Mouse (Mus musculus): ENCODE measurements around the gene Cd3eap. TPM values are rescaled to one million over a fixed set of nuclear protein-coding genes. Genes with fewer than 3 reads are reported as not detected.

Cd3eap gene
- polyA plus RNA-seq, 1 experiment from 2014 or later, result 6.8 TPM

- WGBS (ENCODE audit: insufficient replicate concordance), result under 1% methylated on average over 27 of the region's 27 CpGs
Measured at GRCm38 (mm10) chr7:19342481-19343027, 16.7 kb downstream of the Cd3eap start.

GRCm38 (mm10) chr7:19341761-19342409 lies 17.4 kb downstream of the Cd3eap start:
- H3K36me3 ChIP-seq (ENCODE audit: control insufficient read depth, insufficient read depth), result no peaks in the 10 kb centered on the region
- no peak overlapping the region for H3K27ac ChIP-seq (ENCODE audit: low read length)
- WGBS (ENCODE audit: insufficient replicate concordance), result 2% methylated on average over 41 of the region's 41 CpGs
- H3K4me1 ChIP-seq (ENCODE audit: control insufficient read depth, low read depth, low read length), result peaks cover 23% of the 10 kb centered on the region
- H3K9me3 ChIP-seq (replicated peaks; ENCODE audit: control insufficient read depth, low read length), result no peaks in the 10 kb centered on the region
- peak overlapping the region; percentile 19; the same call in 1 of the 2 replicates for H3K4me2 ChIP-seq (ENCODE audit: low read depth, low read length)
- ATAC-seq (ENCODE audit: low read depth), result no peak
- H3K4me3 ChIP-seq (ENCODE audit: low read depth, low read length), result peak overlapping the region; percentile 35
- peaks cover 24% of the 10 kb centered on the region for H3K27me3 ChIP-seq (ENCODE audit: control insufficient read depth, insufficient read depth, low read depth, low read length)
- no peak overlapping the region for H3K9ac ChIP-seq (ENCODE audit: low read depth, low read length)

More at GRCm38 (mm10) chr7:19342481-19343027, 16.7 kb downstream of the Cd3eap start:
- Histone ChIP-seq H3K9me3 (replicated peaks; ENCODE audit: control insufficient read depth, low read length) (no peaks in the 10 kb centered on the region), H3K4me1 (ENCODE audit: control insufficient read depth, low read depth, low read length) (peaks cover 23% of the 10 kb centered on the region), H3K4me3 (ENCODE audit: low read depth, low read length) (peak overlapping the region; percentile 35; the same call in 1 of the 2 replicates), H3K27me3 (ENCODE audit: control insufficient read depth, insufficient read depth, low read depth, low read length) (peaks cover 24% of the 10 kb centered on the region), H3K36me3 (ENCODE audit: control insufficient read depth, insufficient read depth) (no peaks in the 10 kb centered on the region), H3K4me2 (ENCODE audit: low read depth, low read length) (peak overlapping the region; percentile 8; the same call in 1 of the 2 replicates), H3K9ac (ENCODE audit: low read depth, low read length) (no peak overlapping the region), H3K27ac (ENCODE audit: low read length) (no peak overlapping the region)
- ATAC-seq (ENCODE audit: low read depth), result no peak

- Histone ChIP-seq H3K4me3 (ENCODE audit: low read depth, low read length) (no peak overlapping the region), H3K4me2 (ENCODE audit: low read depth, low read length) (no peak overlapping the region), H3K4me1 (ENCODE audit: control insufficient read depth, low read depth, low read length) (peaks cover 23% of the 10 kb centered on the region), H3K9ac (ENCODE audit: low read depth, low read length) (no peak overlapping the region), H3K27ac (ENCODE audit: low read length) (no peak overlapping the region), H3K36me3 (ENCODE audit: control insufficient read depth, insufficient read depth) (no peaks in the 10 kb centered on the region), H3K27me3 (ENCODE audit: control insufficient read depth, insufficient read depth, low read depth, low read length) (peaks cover 24% of the 10 kb centered on the region), H3K9me3 (replicated peaks; ENCODE audit: control insufficient read depth, low read length) (no peaks in the 10 kb centered on the region)
- ATAC-seq (ENCODE audit: low read depth), result no peak
- 22% methylated on average over 10 of the region's 10 CpGs for WGBS (ENCODE audit: insufficient replicate concordance)
Measured at GRCm38 (mm10) chr7:19341250-19341649, 18.0 kb downstream of the Cd3eap start.

GRCm38 (mm10) chr7:19338596-19338995 lies 20.7 kb downstream of the Cd3eap start:
- H3K4me2 ChIP-seq (ENCODE audit: low read depth, low read length), result no peak overlapping the region
- peaks cover 24% of the 10 kb centered on the region for H3K27me3 ChIP-seq (ENCODE audit: control insufficient read depth, insufficient read depth, low read depth, low read length)
- ATAC-seq (ENCODE audit: low read depth), result no peak
- no peak overlapping the region for H3K27ac ChIP-seq (ENCODE audit: low read length)
- H3K4me1 ChIP-seq (ENCODE audit: control insufficient read depth, low read depth, low read length), result peaks cover 11% of the 10 kb centered on the region
- no peak overlapping the region for H3K4me3 ChIP-seq (ENCODE audit: low read depth, low read length)
- no peaks in the 10 kb centered on the region for H3K36me3 ChIP-seq (ENCODE audit: control insufficient read depth, insufficient read depth)
- H3K9me3 ChIP-seq (replicated peaks; ENCODE audit: control insufficient read depth, low read length), result no peaks in the 10 kb centered on the region
- H3K9ac ChIP-seq (ENCODE audit: low read depth, low read length), result no peak overlapping the region
- WGBS (ENCODE audit: insufficient replicate concordance), result 48% methylated on average over 7 of the region's 7 CpGs

GRCm38 (mm10) chr7:19338060-19338459 lies 21.2 kb downstream of the Cd3eap start:
- WGBS (ENCODE audit: insufficient replicate concordance), result 39% methylated on average over 2 of the region's 2 CpGs
- Histone ChIP-seq H3K9ac (ENCODE audit: low read depth, low read length) (no peak overlapping the region), H3K4me2 (ENCODE audit: low read depth, low read length) (no peak overlapping the region), H3K9me3 (replicated peaks; ENCODE audit: control insufficient read depth, low read length) (no peaks in the 10 kb centered on the region), H3K27me3 (ENCODE audit: control insufficient read depth, insufficient read depth, low read depth, low read length) (peaks cover 24% of the 10 kb centered on the region), H3K4me3 (ENCODE audit: low read depth, low read length) (no peak overlapping the region), H3K4me1 (ENCODE audit: control insufficient read depth, low read depth, low read length) (peaks cover 11% of the 10 kb centered on the region), H3K27ac (ENCODE audit: low read length) (no peak overlapping the region), H3K36me3 (ENCODE audit: control insufficient read depth, insufficient read depth) (no peaks in the 10 kb centered on the region)
- ATAC-seq (ENCODE audit: low read depth), result 0 out of 2 replicates have a peak, but pooled peaks have one; percentile 17

- H3K4me1 ChIP-seq (ENCODE audit: control insufficient read depth, low read depth, low read length), result peaks cover 12% of the 10 kb centered on the region
- no peak for ATAC-seq (ENCODE audit: low read depth)
- peaks cover 20% of the 10 kb centered on the region for H3K27me3 ChIP-seq (ENCODE audit: control insufficient read depth, insufficient read depth, low read depth, low read length)
- H3K9me3 ChIP-seq (replicated peaks; ENCODE audit: control insufficient read depth, low read length), result no peaks in the 10 kb centered on the region
- H3K36me3 ChIP-seq (ENCODE audit: control insufficient read depth, insufficient read depth), result no peaks in the 10 kb centered on the region
- H3K27ac ChIP-seq (ENCODE audit: low read length), result no peak overlapping the region
- H3K4me2 ChIP-seq (ENCODE audit: low read depth, low read length), result no peak overlapping the region
- WGBS (ENCODE audit: insufficient replicate concordance), result 43% methylated on average over 10 of the region's 10 CpGs
- no peak overlapping the region for H3K4me3 ChIP-seq (ENCODE audit: low read depth, low read length)
- H3K9ac ChIP-seq (ENCODE audit: low read depth, low read length), result no peak overlapping the region
Measured at GRCm38 (mm10) chr7:19337122-19337521, 22.2 kb downstream of the Cd3eap start.

- no peak overlapping the region for H3K4me3 ChIP-seq (ENCODE audit: low read depth, low read length)
- no peak overlapping the region for H3K9ac ChIP-seq (ENCODE audit: low read depth, low read length)
- H3K27ac ChIP-seq (ENCODE audit: low read length), result no peak overlapping the region
- peaks cover 7% of the 10 kb centered on the region for H3K27me3 ChIP-seq (ENCODE audit: control insufficient read depth, insufficient read depth, low read depth, low read length)
- WGBS (ENCODE audit: insufficient replicate concordance), result 29% methylated on average over 3 of the region's 3 CpGs
- peak; percentile 45; the same call in 1 of the 2 replicates for ATAC-seq (ENCODE audit: low read depth)
- H3K4me1 ChIP-seq (ENCODE audit: control insufficient read depth, low read depth, low read length), result peaks cover 8% of the 10 kb centered on the region; the same call in 1 of the 2 replicates
- H3K36me3 ChIP-seq (ENCODE audit: control insufficient read depth, insufficient read depth), result no peaks in the 10 kb centered on the region
- no peaks in the 10 kb centered on the region for H3K9me3 ChIP-seq (replicated peaks; ENCODE audit: control insufficient read depth, low read length)
- no peak overlapping the region for H3K4me2 ChIP-seq (ENCODE audit: low read depth, low read length)
Measured at GRCm38 (mm10) chr7:19335583-19335982, 23.7 kb downstream of the Cd3eap start.

GRCm38 (mm10) chr7:19332709-19333352 lies 26.5 kb downstream of the Cd3eap start:
- peak overlapping the region; percentile 81 for H3K4me2 ChIP-seq (ENCODE audit: low read depth, low read length)
- 0 out of 2 replicates have a peak, but pooled peaks cover 3% of the 10 kb centered on the region for H3K9me3 ChIP-seq (replicated peaks; ENCODE audit: control insufficient read depth, low read length)
- WGBS (ENCODE audit: insufficient replicate concordance), result under 1% methylated on average over 52 of the region's 52 CpGs
- ATAC-seq (ENCODE audit: low read depth), result peak; percentile 60
- H3K4me1 ChIP-seq (ENCODE audit: control insufficient read depth, low read depth, low read length), result peaks cover 6% of the 10 kb centered on the region
- H3K27ac ChIP-seq (ENCODE audit: low read length), result peak overlapping the region; percentile 59; the same call in 1 of the 2 replicates
- peak overlapping the region; percentile 61 for H3K9ac ChIP-seq (ENCODE audit: low read depth, low read length)
- H3K36me3 ChIP-seq (ENCODE audit: control insufficient read depth, insufficient read depth), result no peaks in the 10 kb centered on the region
- H3K4me3 ChIP-seq (ENCODE audit: low read depth, low read length), result peak overlapping the region; percentile 66
- peaks cover 7% of the 10 kb centered on the region for H3K27me3 ChIP-seq (ENCODE audit: control insufficient read depth, insufficient read depth, low read depth, low read length)

- Histone ChIP-seq H3K4me2 (ENCODE audit: low read depth, low read length) (no peak overlapping the region), H3K4me1 (ENCODE audit: control insufficient read depth, low read depth, low read length) (peaks cover 15% of the 10 kb centered on the region), H3K27me3 (ENCODE audit: control insufficient read depth, insufficient read depth, low read depth, low read length) (peaks cover 11% of the 10 kb centered on the region), H3K27ac (ENCODE audit: low read length) (no peak overlapping the region), H3K4me3 (ENCODE audit: low read depth, low read length) (no peak overlapping the region), H3K36me3 (ENCODE audit: control insufficient read depth, insufficient read depth) (no peaks in the 10 kb centered on the region), H3K9me3 (replicated peaks; ENCODE audit: control insufficient read depth, low read length) (0 out of 2 replicates have a peak, but pooled peaks cover 3% of the 10 kb centered on the region), H3K9ac (ENCODE audit: low read depth, low read length) (no peak overlapping the region)
- 38% methylated on average over 2 of the region's 2 CpGs for WGBS (ENCODE audit: insufficient replicate concordance)
- no peak for ATAC-seq (ENCODE audit: low read depth)
Measured at GRCm38 (mm10) chr7:19331910-19332309, 27.4 kb downstream of the Cd3eap start.

All from liver, embryonic 16.5 days (tissue).